Mouse (Mus musculus) E14TG2a.4 (cell line): Measurements from ENCODE around the gene Aox4.

Source experiments
- H3K27me3 ChIP-seq: 2 replicates; pipeline ENCODE4 v1.6.1; 2014; ENCODE audit warnings: low read length, control low read depth; ENCODE audit not compliant: insufficient read depth
- H3K36me3 ChIP-seq: 2 replicates; pipeline ENCODE4 v1.6.1; 2014; ENCODE audit warnings: low read length, control low read depth; ENCODE audit not compliant: insufficient read depth
- H3K4me1 ChIP-seq: replicated peaks from 2 replicates; pipeline ENCODE4 v1.6.1; 2014; ENCODE audit warnings: low read depth, low read length, control low read depth
- H3K4me3 ChIP-seq: replicated peaks from 2 replicates; pipeline ENCODE4 v1.5.1; 2014; ENCODE audit warnings: mild to moderate bottlenecking, low read length
- H3K9me3 ChIP-seq: 2 replicates; pipeline ENCODE4 v1.6.1; 2014; ENCODE audit warnings: low read length, control low read depth
- CTCF ChIP-seq: conservative IDR thresholded peaks from 2 replicates; pipeline ENCODE4 v1.5.1; 2014; ENCODE audit warnings: low read length
- NANOG ChIP-seq: IDR thresholded peaks from 2 replicates; pipeline ENCODE4 v1.6.1; 2014; ENCODE audit warnings: borderline replicate concordance, low read length, mixed read lengths
- POU5F1 ChIP-seq: IDR thresholded peaks from 2 replicates; pipeline ENCODE4 v1.6.1; 2014; ENCODE audit warnings: low read length, borderline replicate concordance

Aox4 gene

DNA sequence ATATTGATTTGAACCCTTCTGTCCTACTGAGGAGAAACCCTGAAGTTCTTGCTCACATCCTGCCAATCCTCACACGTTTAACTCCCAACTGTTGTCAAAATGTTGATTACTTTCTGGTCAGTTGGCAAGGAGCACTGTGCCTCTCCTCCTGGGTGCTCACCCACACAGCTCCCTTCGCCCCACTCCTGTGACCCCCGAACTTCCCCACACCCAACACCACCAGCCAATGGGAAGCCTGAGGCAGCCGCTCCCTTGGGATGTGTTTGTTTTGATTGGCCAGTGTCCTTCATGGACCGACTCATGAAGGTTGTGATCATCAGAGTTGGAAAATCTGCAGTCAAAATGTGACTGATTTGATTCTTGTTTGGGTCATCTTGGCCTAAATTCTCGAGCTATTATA, 88.2 kb downstream of the Aox4 start:
- no peak for TF ChIP-seq POU5F1
- TF ChIP-seq NANOG, result no peak
- TF ChIP-seq CTCF, result no peak
- H3K9me3 ChIP-seq, result peaks cover 3% of the 10 kb centered on the region; the same call in 1 of the 2 replicates
- no peak overlapping the region for H3K4me3 ChIP-seq
- H3K4me1 ChIP-seq, result peaks cover 7% of the 10 kb centered on the region
- no peaks in the 10 kb centered on the region for H3K36me3 ChIP-seq
- H3K27me3 ChIP-seq, result peaks cover 2% of the 10 kb centered on the region; the same call in 1 of the 2 replicates

DNA sequence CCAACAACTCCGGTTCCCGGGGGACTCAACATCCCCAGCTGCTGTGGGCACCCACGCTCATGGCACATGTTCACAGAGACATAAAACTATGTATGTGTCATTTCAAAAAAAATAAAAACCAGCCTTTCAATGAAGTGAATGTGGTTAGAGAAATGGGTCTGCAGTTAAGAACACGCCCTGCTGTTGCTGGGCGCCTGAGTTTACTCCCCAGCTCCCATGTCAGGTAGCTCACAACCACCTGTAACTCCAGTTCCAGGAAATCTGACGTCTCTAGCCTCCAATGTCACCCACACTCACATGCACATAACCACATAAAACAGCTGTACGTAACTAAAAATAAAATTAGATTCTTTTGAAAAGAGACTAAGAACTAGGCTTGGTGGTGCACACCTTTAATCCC, 90.9 kb downstream of the Aox4 start:
- Histone ChIP-seq H3K27me3 (no peaks in the 10 kb centered on the region; the same call in 1 of the 2 replicates), H3K9me3 (peaks cover 3% of the 10 kb centered on the region; the same call in 1 of the 2 replicates), H3K4me1 (peaks cover 21% of the 10 kb centered on the region), H3K4me3 (no peak overlapping the region), H3K36me3 (no peaks in the 10 kb centered on the region)
- no peak for TF ChIP-seq NANOG
- no peak for TF ChIP-seq POU5F1
- TF ChIP-seq CTCF, result no peak

GRCm38 (mm10) chr1:58302015-58302414, 91.8 kb downstream of the Aox4 start:
- no peak for TF ChIP-seq NANOG
- TF ChIP-seq CTCF, result no peak
- no peak for TF ChIP-seq POU5F1
- H3K4me1 ChIP-seq, result peaks cover 19% of the 10 kb centered on the region
- no peak overlapping the region for H3K4me3 ChIP-seq
- H3K36me3 ChIP-seq, result no peaks in the 10 kb centered on the region
- H3K27me3 ChIP-seq, result no peaks in the 10 kb centered on the region; the same call in 1 of the 2 replicates
- H3K9me3 ChIP-seq, result peaks cover 3% of the 10 kb centered on the region; the same call in 1 of the 2 replicates

DNA sequence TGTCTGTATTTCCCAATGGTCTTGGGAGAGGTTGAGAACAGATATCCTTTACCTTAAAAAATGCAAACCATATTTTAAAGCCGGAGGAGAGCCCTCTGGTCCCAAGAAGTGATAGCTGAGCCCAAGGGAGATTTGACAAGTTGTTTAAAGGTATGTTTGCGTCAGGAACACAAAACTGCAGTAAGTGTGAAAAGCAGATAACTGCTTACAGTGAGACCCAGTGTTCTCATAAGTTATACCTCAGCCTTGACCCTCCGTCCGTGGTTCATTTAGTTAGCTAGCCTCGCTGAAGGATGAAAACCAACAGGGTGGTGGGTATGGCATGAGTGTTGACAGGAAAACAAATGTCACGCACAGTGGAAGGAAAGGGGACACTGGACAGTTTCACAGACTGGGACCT, 92.8 kb downstream of the Aox4 start:
- peaks cover 19% of the 10 kb centered on the region for H3K4me1 ChIP-seq
- H3K9me3 ChIP-seq, result peaks cover 3% of the 10 kb centered on the region; the same call in 1 of the 2 replicates
- TF ChIP-seq POU5F1 (no peak), NANOG (no peak), CTCF (no peak)
- no peaks in the 10 kb centered on the region for H3K36me3 ChIP-seq
- no peak overlapping the region for H3K4me3 ChIP-seq
- H3K27me3 ChIP-seq, result no peaks in the 10 kb centered on the region; the same call in 1 of the 2 replicates

DNA sequence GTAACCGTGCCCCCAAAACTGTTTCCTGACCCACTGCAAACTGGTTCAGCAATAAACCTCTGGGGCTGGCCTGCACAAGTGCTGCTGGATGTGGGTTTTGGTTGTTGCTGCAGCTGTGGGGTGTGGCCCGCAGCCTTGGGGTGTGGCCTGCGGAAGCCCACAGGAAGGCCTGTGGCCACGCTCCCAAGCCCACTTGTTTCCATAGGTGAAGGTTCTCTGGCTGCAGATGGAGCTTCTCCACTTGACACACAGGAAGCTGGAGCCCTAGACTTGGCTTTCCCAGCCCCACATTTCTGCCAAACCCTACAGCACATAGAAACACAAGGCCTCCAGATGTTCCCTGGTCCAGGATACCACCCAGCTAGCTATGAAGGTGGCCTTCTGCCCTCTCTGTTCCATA, 93.5 kb downstream of the Aox4 start:
- Histone ChIP-seq H3K9me3 (peaks cover 3% of the 10 kb centered on the region; the same call in 1 of the 2 replicates), H3K36me3 (no peaks in the 10 kb centered on the region), H3K4me3 (no peak overlapping the region), H3K4me1 (peaks cover 19% of the 10 kb centered on the region), H3K27me3 (no peaks in the 10 kb centered on the region; the same call in 1 of the 2 replicates)
- TF ChIP-seq NANOG (no peak), POU5F1 (no peak), CTCF (no peak)

GRCm38 (mm10) chr1:58304296-58304695, 94.1 kb downstream of the Aox4 start:
- no peaks in the 10 kb centered on the region; the same call in 1 of the 2 replicates for H3K27me3 ChIP-seq
- H3K36me3 ChIP-seq, result no peaks in the 10 kb centered on the region
- H3K4me1 ChIP-seq, result peaks cover 19% of the 10 kb centered on the region
- no peak overlapping the region for H3K4me3 ChIP-seq
- peaks cover 3% of the 10 kb centered on the region; the same call in 1 of the 2 replicates for H3K9me3 ChIP-seq
- TF ChIP-seq CTCF (no peak), POU5F1 (no peak), NANOG (no peak)

DNA sequence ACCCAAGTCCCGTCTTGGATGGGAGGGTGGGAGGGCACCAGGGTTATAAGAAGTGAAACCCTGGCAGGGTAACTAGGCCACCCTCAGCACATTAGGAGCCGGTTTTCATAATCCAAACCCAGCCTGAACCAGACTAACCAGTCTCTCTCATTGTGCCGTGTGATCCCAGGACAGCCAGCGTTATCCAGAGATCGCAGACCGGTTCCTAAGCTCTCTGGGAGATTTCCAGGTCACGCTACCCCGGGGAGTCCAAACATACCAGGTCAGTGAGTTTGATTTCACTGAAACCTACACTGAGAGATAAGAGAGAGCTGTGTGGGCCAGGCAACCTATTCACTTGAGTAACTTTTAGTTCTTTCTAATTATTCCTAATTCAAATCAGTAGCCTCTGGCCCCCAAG, 97.0 kb downstream of the Aox4 start:
- Histone ChIP-seq H3K36me3 (no peaks in the 10 kb centered on the region), H3K4me3 (no peak overlapping the region), H3K27me3 (no peaks in the 10 kb centered on the region; the same call in 1 of the 2 replicates), H3K4me1 (peaks cover 19% of the 10 kb centered on the region), H3K9me3 (peaks cover under 1% of the 10 kb centered on the region; the same call in 1 of the 2 replicates)
- TF ChIP-seq CTCF (no peak), POU5F1 (no peak), NANOG (no peak)

- H3K4me3 ChIP-seq, result no peak overlapping the region
- H3K27me3 ChIP-seq, result no peaks in the 10 kb centered on the region; the same call in 1 of the 2 replicates
- peaks cover 15% of the 10 kb centered on the region for H3K4me1 ChIP-seq
- H3K36me3 ChIP-seq, result no peaks in the 10 kb centered on the region
- H3K9me3 ChIP-seq, result no peaks in the 10 kb centered on the region
- no peak for TF ChIP-seq CTCF
- no peak for TF ChIP-seq POU5F1
- no peak for TF ChIP-seq NANOG
Observed at GRCm38 (mm10) chr1:58308594-58308993, 98.4 kb downstream of the Aox4 start.

DNA sequence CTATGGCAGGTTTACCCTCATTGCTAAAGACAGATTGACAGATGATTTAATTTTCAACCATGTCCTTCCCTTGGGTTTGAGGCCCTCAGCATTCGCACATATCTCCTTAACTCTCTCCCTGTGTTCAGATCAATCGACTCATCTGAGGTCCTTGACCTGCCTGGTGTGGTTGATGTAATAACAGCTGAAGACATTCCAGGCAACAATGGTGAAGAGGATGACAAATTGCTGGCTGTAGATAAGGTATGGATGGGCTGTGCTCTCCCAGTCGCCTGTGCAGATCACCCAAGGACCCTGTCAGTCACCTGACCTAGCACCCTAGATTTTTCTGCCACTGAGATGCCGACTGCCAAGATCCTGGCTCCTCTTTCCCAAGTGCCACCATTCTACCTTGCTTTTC, 99.7 kb downstream of the Aox4 start:
- Histone ChIP-seq H3K27me3 (no peaks in the 10 kb centered on the region; the same call in 1 of the 2 replicates), H3K4me3 (no peak overlapping the region), H3K36me3 (no peaks in the 10 kb centered on the region), H3K4me1 (peaks cover 2% of the 10 kb centered on the region), H3K9me3 (no peaks in the 10 kb centered on the region)
- TF ChIP-seq NANOG (no peak), POU5F1 (no peak), CTCF (no peak)
